Mouse (Mus musculus): ENCODE results near the gene N4bp2. TPM values are rescaled to one million over a fixed set of nuclear protein-coding genes. Genes with fewer than 3 reads are reported as not detected.

The N4bp2 gene
- polyA plus RNA-seq, 1 experiment, result 2.0 TPM

DNA sequence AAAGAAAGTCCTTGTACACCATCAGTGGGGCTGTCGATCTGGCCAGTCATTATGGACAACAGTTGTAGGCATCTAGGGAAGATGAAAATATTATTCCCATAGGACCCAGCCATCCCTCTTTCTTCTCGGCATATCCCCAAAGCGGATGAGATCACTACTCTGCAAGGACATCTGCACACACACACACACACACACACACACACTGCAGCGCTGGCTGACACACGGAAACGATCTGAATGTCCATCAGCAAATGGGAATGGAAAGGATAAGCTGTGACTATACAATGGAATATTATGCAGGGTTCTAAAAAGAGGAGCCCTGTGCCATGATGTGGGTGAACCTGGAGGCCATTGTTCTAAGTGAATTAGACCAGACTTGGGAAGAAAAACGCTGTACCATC is 84.3 kb downstream of the N4bp2 start:
- TF ChIP-seq CTCF (IDR thresholded peaks at IDR 0.05; ENCODE audit: control insufficient read depth, insufficient read depth, insufficient read length) (no peak), MYOG (IDR thresholded peaks at IDR 0.05; ENCODE audit: control insufficient read depth, extremely low read depth, insufficient read length) (no peak), CEBPB (IDR thresholded peaks at IDR 0.05; ENCODE audit: low read depth) (no peak)
- H3K36me3 ChIP-seq (ENCODE audit: control insufficient read depth, insufficient read depth), result no peaks in the 10 kb centered on the region
- no peak overlapping the region for H3ac ChIP-seq (ENCODE audit: control insufficient read depth, insufficient read length, low read depth)
- H3K79me2 ChIP-seq (ENCODE audit: control insufficient read depth, insufficient read depth), result no peaks in the 10 kb centered on the region
- H3K79me3 ChIP-seq (ENCODE audit: low read depth), result no peaks in the 10 kb centered on the region
- H3K27me3 ChIP-seq (ENCODE audit: control insufficient read depth, insufficient read depth, insufficient read length), result no peaks in the 10 kb centered on the region
- no peak overlapping the region for H3K4me3 ChIP-seq (ENCODE audit: insufficient read depth, poor library complexity, severe bottlenecking)

DNA sequence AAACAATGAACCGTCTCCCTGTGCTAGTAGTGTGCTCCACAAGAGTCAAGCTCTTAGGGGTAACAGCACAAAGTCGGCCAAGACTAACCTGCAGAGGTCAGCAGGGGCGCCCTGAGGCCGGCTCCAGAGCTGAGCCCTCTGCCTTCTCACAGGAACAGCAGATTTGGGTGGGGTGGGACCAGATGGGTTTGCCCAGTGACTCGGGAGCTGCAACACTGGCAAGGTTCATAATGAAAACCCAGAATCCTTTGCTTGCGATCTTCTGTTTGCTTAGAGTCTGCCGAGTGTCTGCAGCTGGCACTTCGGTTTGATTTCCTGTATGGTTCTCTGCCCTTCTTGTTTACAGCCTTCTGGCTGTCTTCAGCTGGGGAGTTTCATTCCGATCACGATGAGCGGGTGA is 87.4 kb downstream of the N4bp2 start:
- H3K4me3 ChIP-seq (ENCODE audit: insufficient read depth, poor library complexity, severe bottlenecking), result no peak overlapping the region
- H3K79me3 ChIP-seq (ENCODE audit: low read depth), result no peaks in the 10 kb centered on the region
- H3K36me3 ChIP-seq (ENCODE audit: control insufficient read depth, insufficient read depth), result no peaks in the 10 kb centered on the region
- no peaks in the 10 kb centered on the region for H3K79me2 ChIP-seq (ENCODE audit: control insufficient read depth, insufficient read depth)
- H3K27me3 ChIP-seq (ENCODE audit: control insufficient read depth, insufficient read depth, insufficient read length), result no peaks in the 10 kb centered on the region
- TF ChIP-seq MAX (IDR thresholded peaks at IDR 0.05), result no peak
- TF ChIP-seq CTCF (IDR thresholded peaks at IDR 0.05; ENCODE audit: control insufficient read depth, insufficient read depth, insufficient read length), result no peak
- TF ChIP-seq USF1 (IDR thresholded peaks at IDR 0.05; ENCODE audit: low read depth), result no peak
- no peak for TF ChIP-seq MYOD1 (IDR thresholded peaks at IDR 0.05; ENCODE audit: control insufficient read depth, insufficient read length, low read depth)
- TF ChIP-seq CEBPB (IDR thresholded peaks at IDR 0.05; ENCODE audit: low read depth), result no peak
- no peak for TF ChIP-seq MYOG (IDR thresholded peaks at IDR 0.05; ENCODE audit: control insufficient read depth, extremely low read depth, insufficient read length)
- TF ChIP-seq FOSL1 (IDR thresholded peaks at IDR 0.05; ENCODE audit: insufficient read depth, low read length, poor library complexity, severe bottlenecking), result no peak
- H3ac ChIP-seq (ENCODE audit: control insufficient read depth, insufficient read length, low read depth), result no peak overlapping the region

DNA sequence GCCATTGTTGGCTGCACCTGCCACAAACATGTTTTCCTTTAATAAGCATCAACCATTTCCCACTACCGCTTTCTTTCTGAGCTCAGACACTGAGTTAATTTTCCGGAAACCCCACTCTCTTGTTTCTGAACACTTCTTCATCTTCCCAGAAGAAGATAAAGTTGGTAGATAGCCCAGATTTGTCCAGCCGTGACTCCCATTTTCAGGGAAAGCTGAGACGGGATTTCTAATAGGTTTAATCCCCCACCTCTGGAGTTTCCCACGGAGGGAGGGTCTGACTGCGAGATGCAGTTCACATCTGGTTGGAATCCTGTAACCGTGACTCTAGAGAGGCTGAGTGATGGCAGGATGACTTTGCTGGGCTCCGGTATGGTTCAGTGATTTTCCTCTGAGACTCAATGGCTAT is 91.5 kb downstream of the N4bp2 start:
- TF ChIP-seq MYOD1 (IDR thresholded peaks at IDR 0.05; ENCODE audit: control insufficient read depth, insufficient read length, low read depth), result no peak
- TF ChIP-seq MYOG (IDR thresholded peaks at IDR 0.05; ENCODE audit: control insufficient read depth, extremely low read depth, insufficient read length), result no peak
- no peak for TF ChIP-seq CTCF (IDR thresholded peaks at IDR 0.05; ENCODE audit: control insufficient read depth, insufficient read depth, insufficient read length)
- TF ChIP-seq CEBPB (IDR thresholded peaks at IDR 0.05; ENCODE audit: low read depth), result no peak
- no peak for TF ChIP-seq MAX (IDR thresholded peaks at IDR 0.05)
- no peak for TF ChIP-seq USF1 (IDR thresholded peaks at IDR 0.05; ENCODE audit: low read depth)
- TF ChIP-seq FOSL1 (IDR thresholded peaks at IDR 0.05; ENCODE audit: insufficient read depth, low read length, poor library complexity, severe bottlenecking), result no peak
- Histone ChIP-seq H3K27me3 (ENCODE audit: control insufficient read depth, insufficient read depth, insufficient read length) (no peaks in the 10 kb centered on the region), H3K79me2 (ENCODE audit: control insufficient read depth, insufficient read depth) (no peaks in the 10 kb centered on the region), H3K36me3 (ENCODE audit: control insufficient read depth, insufficient read depth) (no peaks in the 10 kb centered on the region), H3K79me3 (ENCODE audit: low read depth) (no peaks in the 10 kb centered on the region), H3K4me3 (ENCODE audit: insufficient read depth, poor library complexity, severe bottlenecking) (no peak overlapping the region), H3ac (ENCODE audit: control insufficient read depth, insufficient read length, low read depth) (no peak overlapping the region)

DNA sequence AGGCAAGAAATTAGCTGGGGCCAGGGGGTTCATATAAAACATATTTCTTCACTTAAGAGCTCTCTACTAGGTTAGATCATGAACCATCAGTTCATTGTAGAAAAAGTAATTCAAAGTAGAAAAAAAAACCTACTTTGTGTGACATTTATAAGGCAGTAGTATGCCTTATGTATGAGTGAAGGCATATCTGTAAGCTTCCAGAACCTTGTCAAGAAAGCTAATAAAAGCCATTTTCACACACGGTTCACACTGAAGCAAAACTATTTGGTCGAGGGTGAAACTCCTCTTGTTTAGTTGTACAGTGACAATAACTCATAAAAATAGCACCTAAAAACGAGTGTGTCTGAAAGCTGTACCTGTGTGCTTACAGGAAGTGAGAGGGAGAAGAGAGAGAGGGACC is 92.2 kb downstream of the N4bp2 start:
- H3K79me3 ChIP-seq (ENCODE audit: low read depth), result no peaks in the 10 kb centered on the region
- no peak overlapping the region for H3ac ChIP-seq (ENCODE audit: control insufficient read depth, insufficient read length, low read depth)
- no peak overlapping the region for H3K4me3 ChIP-seq (ENCODE audit: insufficient read depth, poor library complexity, severe bottlenecking)
- no peaks in the 10 kb centered on the region for H3K36me3 ChIP-seq (ENCODE audit: control insufficient read depth, insufficient read depth)
- no peak for TF ChIP-seq CTCF (IDR thresholded peaks at IDR 0.05; ENCODE audit: control insufficient read depth, insufficient read depth, insufficient read length)
- TF ChIP-seq MAX (IDR thresholded peaks at IDR 0.05), result no peak
- no peak for TF ChIP-seq FOSL1 (IDR thresholded peaks at IDR 0.05; ENCODE audit: insufficient read depth, low read length, poor library complexity, severe bottlenecking)
- TF ChIP-seq MYOG (IDR thresholded peaks at IDR 0.05; ENCODE audit: control insufficient read depth, extremely low read depth, insufficient read length), result no peak
- no peak for TF ChIP-seq CEBPB (IDR thresholded peaks at IDR 0.05; ENCODE audit: low read depth)
- no peak for TF ChIP-seq USF1 (IDR thresholded peaks at IDR 0.05; ENCODE audit: low read depth)
- no peak for TF ChIP-seq MYOD1 (IDR thresholded peaks at IDR 0.05; ENCODE audit: control insufficient read depth, insufficient read length, low read depth)
- no peaks in the 10 kb centered on the region for H3K79me2 ChIP-seq (ENCODE audit: control insufficient read depth, insufficient read depth)
- H3K27me3 ChIP-seq (ENCODE audit: control insufficient read depth, insufficient read depth, insufficient read length), result no peaks in the 10 kb centered on the region

DNA sequence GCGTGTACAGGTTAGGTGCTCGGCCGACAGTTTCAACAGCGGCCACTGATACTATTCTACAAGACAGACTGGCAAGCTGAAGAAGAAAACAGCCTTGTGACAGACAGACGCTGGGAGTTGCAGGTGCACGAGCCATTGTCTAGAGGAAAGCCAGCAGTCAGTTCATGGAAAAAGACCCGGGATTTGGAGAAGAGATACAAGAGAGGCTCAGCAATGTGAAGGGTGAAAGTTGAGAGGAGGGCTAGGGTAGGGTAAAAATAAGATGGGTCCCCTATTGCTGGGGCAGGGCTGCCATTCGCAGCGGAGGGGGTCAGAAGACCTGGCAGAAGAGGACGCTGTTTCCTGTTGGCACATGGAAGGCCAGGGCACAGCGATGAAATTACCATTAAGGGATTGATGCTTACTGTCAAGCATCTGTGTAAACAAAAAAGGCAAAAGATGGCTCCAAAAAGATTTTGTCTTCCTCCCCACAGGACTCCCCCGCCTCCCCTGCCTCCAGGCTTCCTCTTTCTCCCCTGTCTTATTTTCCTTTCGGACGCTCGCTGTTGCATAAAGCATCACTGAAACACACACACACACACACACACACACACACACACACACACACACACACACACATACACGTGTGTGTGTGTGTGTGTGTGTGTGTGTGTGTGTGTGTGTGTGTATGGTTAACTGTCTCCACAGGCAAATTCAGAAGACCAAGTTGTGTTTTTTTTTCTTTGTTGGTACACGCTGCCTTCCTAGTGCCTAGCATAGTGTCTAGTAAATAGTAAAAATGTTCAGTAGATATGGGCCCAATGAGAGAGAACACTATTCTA is 93.5 kb downstream of the N4bp2 start:
- no peak overlapping the region for H3ac ChIP-seq (ENCODE audit: control insufficient read depth, insufficient read length, low read depth)
- H3K79me2 ChIP-seq (ENCODE audit: control insufficient read depth, insufficient read depth), result no peaks in the 10 kb centered on the region
- no peaks in the 10 kb centered on the region for H3K27me3 ChIP-seq (ENCODE audit: control insufficient read depth, insufficient read depth, insufficient read length)
- no peak for TF ChIP-seq CTCF (IDR thresholded peaks at IDR 0.05; ENCODE audit: control insufficient read depth, insufficient read depth, insufficient read length)
- TF ChIP-seq MAX (IDR thresholded peaks at IDR 0.05), result no peak
- TF ChIP-seq MYOG (IDR thresholded peaks at IDR 0.05; ENCODE audit: control insufficient read depth, extremely low read depth, insufficient read length), result no peak
- no peak for TF ChIP-seq USF1 (IDR thresholded peaks at IDR 0.05; ENCODE audit: low read depth)
- no peak for TF ChIP-seq MYOD1 (IDR thresholded peaks at IDR 0.05; ENCODE audit: control insufficient read depth, insufficient read length, low read depth)
- TF ChIP-seq CEBPB (IDR thresholded peaks at IDR 0.05; ENCODE audit: low read depth), result no peak
- no peak for TF ChIP-seq FOSL1 (IDR thresholded peaks at IDR 0.05; ENCODE audit: insufficient read depth, low read length, poor library complexity, severe bottlenecking)
- no peak overlapping the region for H3K4me3 ChIP-seq (ENCODE audit: insufficient read depth, poor library complexity, severe bottlenecking)
- no peaks in the 10 kb centered on the region for H3K36me3 ChIP-seq (ENCODE audit: control insufficient read depth, insufficient read depth)
- no peaks in the 10 kb centered on the region for H3K79me3 ChIP-seq (ENCODE audit: low read depth)

Measured in C2C12 (cell line).